Mouse (Mus musculus) left cerebral cortex, postnatal 10 days (tissue): Measurements from ENCODE around the gene Cdk6. TPM values are rescaled to one million over a fixed set of nuclear protein-coding genes. Genes with fewer than 3 reads are reported as not detected.
"Not testable (repeated sequence)": the region's sequence is repeated elsewhere in the genome, so short reads cannot be mapped to it uniquely, and the experiment has no call there.

ENCODE experiments used
- DNase-seq, 2 experiments: peaks; one replicate each; pipeline ENCODE4 v3.0.0; 2021 to 2022; ENCODE audit warnings: low spot score in 2 of 2, mixed read lengths in 1 of 2; ENCODE audit errors: extremely low spot score in 1 of 2
- intact Hi-C: fragments of 180-260 bp; cut with DNase I; formaldehyde crosslinking; loops from one replicate; pipeline ENCODE4 v1.15.1; 2025
- total RNA-seq, 2 experiments: library from RNA; stranded (reverse); gene quantifications; 2 replicates each; pipeline ENCODE4 v1.2.3; 2021

Cdk6 gene
- total RNA-seq, 2 experiments from 2014 or later = 8.7 to 12.0 TPM

GRCm38 (mm10) chr5:3342771-3343565 lies 1.7 kb downstream of the Cdk6 start:
- intact Hi-C loops = loop anchor here (10.0 kb wide), 1 partner anchor 188 kb away; no protein-coding TSS in a partner anchor
- DNase-seq = peak in 1 of 2 experiments; percentile 76

GRCm38 (mm10) chr5:3343566-3344080 lies 2.3 kb downstream of the Cdk6 start:
- intact Hi-C loops = loop anchor here (2.0 to 10.0 kb wide), 2 partner anchors 173 to 189 kb away; no protein-coding TSS in a partner anchor
- peak; percentile 23 to 68 for DNase-seq

GRCm38 (mm10) chr5:3344081-3344631 lies 2.9 kb downstream of the Cdk6 start:
- intact Hi-C loops = loop anchor here (2.0 to 10.0 kb wide), 2 partner anchors 173 to 189 kb away; no protein-coding TSS in a partner anchor
- peak; percentile 49 to 89 for DNase-seq

GRCm38 (mm10) chr5:3345540-3345939 lies 4.3 kb downstream of the Cdk6 start:
- DNase-seq = not testable (repeated sequence)
- intact Hi-C loops = loop anchor here (2.0 to 10.0 kb wide), 2 partner anchors 171 to 191 kb away; no protein-coding TSS in a partner anchor

GRCm38 (mm10) chr5:3349393-3349792 lies 8.1 kb downstream of the Cdk6 start:
- intact Hi-C loops = loop anchor here (10.0 kb wide), 1 partner anchor 195 kb away; no protein-coding TSS in a partner anchor
- DNase-seq = not testable (repeated sequence)

- DNase-seq, intact Hi-C loops: not testable (repeated sequence)
These were observed 10.6 kb downstream of the Cdk6 start for GRCm38 (mm10) chr5:3351836-3352235.

- no peak for DNase-seq
- intact Hi-C loops = no loop called here
These were observed 11.0 kb downstream of the Cdk6 start for GRCm38 (mm10) chr5:3352314-3352713.

GRCm38 (mm10) chr5:3352827-3353226 lies 11.5 kb downstream of the Cdk6 start:
- no peak for DNase-seq
- intact Hi-C loops = no loop called here

GRCm38 (mm10) chr5:3354307-3354706 lies 13.0 kb downstream of the Cdk6 start:
- intact Hi-C loops = no loop called here
- DNase-seq = no peak

- DNase-seq = no peak
- intact Hi-C loops = no loop called here
These were observed 13.8 kb downstream of the Cdk6 start for GRCm38 (mm10) chr5:3355032-3355536.

GRCm38 (mm10) chr5:3355560-3356260 lies 14.4 kb downstream of the Cdk6 start:
- DNase-seq = no peak
- intact Hi-C loops = no loop called here

- no peak for DNase-seq
- intact Hi-C loops = no loop called here
These were observed 15.0 kb downstream of the Cdk6 start for GRCm38 (mm10) chr5:3356261-3356778.

GRCm38 (mm10) chr5:3357496-3357895 lies 16.2 kb downstream of the Cdk6 start:
- intact Hi-C loops = no loop called here
- no peak for DNase-seq

- no peak for DNase-seq
- intact Hi-C loops = no loop called here
These were observed 17.6 kb downstream of the Cdk6 start for GRCm38 (mm10) chr5:3358687-3359520.

- intact Hi-C loops = no loop called here
These were observed 18.6 kb downstream of the Cdk6 start for GRCm38 (mm10) chr5:3359914-3360313.

GRCm38 (mm10) chr5:3361252-3361651 lies 20.0 kb downstream of the Cdk6 start:
- no peak for DNase-seq
- intact Hi-C loops = no loop called here

More at GRCm38 (mm10) chr5:3359914-3360313, 18.6 kb downstream of the Cdk6 start:
- no peak for DNase-seq

- intact Hi-C loops = no loop called here
- DNase-seq = no peak
These were observed 20.8 kb downstream of the Cdk6 start for GRCm38 (mm10) chr5:3362111-3362510.
